Mouse (Mus musculus): ENCODE results near the gene Mink1. TPM values are rescaled to one million over a fixed set of nuclear protein-coding genes. Genes with fewer than 3 reads are reported as not detected.

Gene Mink1
- polyA plus RNA-seq, 1 experiment from 2014 or later: 16.0 TPM

GRCm38 (mm10) chr11:70578962-70579361 is 16.3 kb downstream of the Mink1 start:
- Histone ChIP-seq H3K4me3 (ENCODE audit: low read depth, low read length) (no peak overlapping the region), H3K4me1 (replicated peaks; ENCODE audit: control insufficient read depth, insufficient read depth, low read length) (peaks cover 19% of the 10 kb centered on the region), H3K9ac (ENCODE audit: low read depth, low read length) (no peak overlapping the region), H3K36me3 (ENCODE audit: control insufficient read depth, insufficient read depth, low read length) (0 out of 2 replicates have a peak, but pooled peaks cover 2% of the 10 kb centered on the region), H3K27me3 (replicated peaks; ENCODE audit: control insufficient read depth, insufficient read depth, low read length) (no peaks in the 10 kb centered on the region), H3K9me3 (ENCODE audit: control insufficient read depth, low read length) (no peaks in the 10 kb centered on the region), H3K27ac (ENCODE audit: low read depth, low read length) (no peak overlapping the region), H3K4me2 (no peak overlapping the region)
- WGBS: 88% methylated on average over 6 of the region's 6 CpGs
- ATAC-seq (replicated peaks; ENCODE audit: low FRiP score): no peak
- DNase-seq (ENCODE audit: low spot score): no peak

GRCm38 (mm10) chr11:70579710-70580357 is 17.2 kb downstream of the Mink1 start:
- H3K4me2 ChIP-seq: no peak overlapping the region
- H3K9me3 ChIP-seq (ENCODE audit: control insufficient read depth, low read length): no peaks in the 10 kb centered on the region
- no peak overlapping the region for H3K9ac ChIP-seq (ENCODE audit: low read depth, low read length)
- DNase-seq (ENCODE audit: low spot score): no peak
- ATAC-seq (replicated peaks; ENCODE audit: low FRiP score): no peak
- H3K27me3 ChIP-seq (replicated peaks; ENCODE audit: control insufficient read depth, insufficient read depth, low read length): no peaks in the 10 kb centered on the region
- H3K4me3 ChIP-seq (ENCODE audit: low read depth, low read length): no peak overlapping the region
- peaks cover 19% of the 10 kb centered on the region for H3K4me1 ChIP-seq (replicated peaks; ENCODE audit: control insufficient read depth, insufficient read depth, low read length)
- 75% methylated on average over 9 of the region's 9 CpGs for WGBS
- 0 out of 2 replicates have a peak overlapping the region, but pooled peaks have one; percentile 26 for H3K27ac ChIP-seq (ENCODE audit: low read depth, low read length)
- 0 out of 2 replicates have a peak, but pooled peaks cover 2% of the 10 kb centered on the region for H3K36me3 ChIP-seq (ENCODE audit: control insufficient read depth, insufficient read depth, low read length)

GRCm38 (mm10) chr11:70580358-70580720 is 17.7 kb downstream of the Mink1 start:
- ATAC-seq (replicated peaks; ENCODE audit: low FRiP score) (no peak), DNase-seq (ENCODE audit: low spot score) (no peak)
- Histone ChIP-seq H3K9ac (ENCODE audit: low read depth, low read length) (no peak overlapping the region), H3K4me1 (replicated peaks; ENCODE audit: control insufficient read depth, insufficient read depth, low read length) (peaks cover 19% of the 10 kb centered on the region), H3K36me3 (ENCODE audit: control insufficient read depth, insufficient read depth, low read length) (0 out of 2 replicates have a peak, but pooled peaks cover 2% of the 10 kb centered on the region), H3K4me2 (no peak overlapping the region), H3K27me3 (replicated peaks; ENCODE audit: control insufficient read depth, insufficient read depth, low read length) (no peaks in the 10 kb centered on the region), H3K4me3 (ENCODE audit: low read depth, low read length) (no peak overlapping the region), H3K27ac (ENCODE audit: low read depth, low read length) (0 out of 2 replicates have a peak overlapping the region, but pooled peaks have one; percentile 26), H3K9me3 (ENCODE audit: control insufficient read depth, low read length) (no peaks in the 10 kb centered on the region)
- WGBS: 51% methylated on average over 5 of the region's 5 CpGs

- Histone ChIP-seq H3K4me1 (replicated peaks; ENCODE audit: control insufficient read depth, insufficient read depth, low read length) (peaks cover 19% of the 10 kb centered on the region), H3K4me2 (no peak overlapping the region), H3K36me3 (ENCODE audit: control insufficient read depth, insufficient read depth, low read length) (0 out of 2 replicates have a peak, but pooled peaks cover 2% of the 10 kb centered on the region), H3K9ac (ENCODE audit: low read depth, low read length) (no peak overlapping the region), H3K4me3 (ENCODE audit: low read depth, low read length) (no peak overlapping the region), H3K27me3 (replicated peaks; ENCODE audit: control insufficient read depth, insufficient read depth, low read length) (no peaks in the 10 kb centered on the region), H3K9me3 (ENCODE audit: control insufficient read depth, low read length) (no peaks in the 10 kb centered on the region), H3K27ac (ENCODE audit: low read depth, low read length) (no peak overlapping the region)
- DNase-seq (ENCODE audit: low spot score) (no peak), ATAC-seq (replicated peaks; ENCODE audit: low FRiP score) (no peak)
- WGBS: 76% methylated on average over 3 of the region's 3 CpGs
These were observed 18.2 kb downstream of the Mink1 start for GRCm38 (mm10) chr11:70580921-70581320.

- ATAC-seq (replicated peaks; ENCODE audit: low FRiP score) (no peak), DNase-seq (ENCODE audit: low spot score) (no peak)
- Histone ChIP-seq H3K9ac (ENCODE audit: low read depth, low read length) (no peak overlapping the region), H3K4me1 (replicated peaks; ENCODE audit: control insufficient read depth, insufficient read depth, low read length) (peaks cover 19% of the 10 kb centered on the region), H3K9me3 (ENCODE audit: control insufficient read depth, low read length) (no peaks in the 10 kb centered on the region), H3K4me2 (no peak overlapping the region), H3K27me3 (replicated peaks; ENCODE audit: control insufficient read depth, insufficient read depth, low read length) (no peaks in the 10 kb centered on the region), H3K4me3 (ENCODE audit: low read depth, low read length) (no peak overlapping the region), H3K27ac (ENCODE audit: low read depth, low read length) (no peak overlapping the region), H3K36me3 (ENCODE audit: control insufficient read depth, insufficient read depth, low read length) (0 out of 2 replicates have a peak, but pooled peaks cover 2% of the 10 kb centered on the region)
- 71% methylated on average over 3 of the region's 3 CpGs for WGBS
These were observed 19.5 kb downstream of the Mink1 start for GRCm38 (mm10) chr11:70582196-70582595.

- Histone ChIP-seq H3K27ac (ENCODE audit: low read depth, low read length) (peak overlapping the region; percentile 0; the same call in 1 of the 2 replicates), H3K4me1 (replicated peaks; ENCODE audit: control insufficient read depth, insufficient read depth, low read length) (peaks cover 19% of the 10 kb centered on the region)
- 50% methylated on average over 6 of the region's 6 CpGs for WGBS
These were observed 20.5 kb downstream of the Mink1 start for GRCm38 (mm10) chr11:70583022-70583714.

GRCm38 (mm10) chr11:70583775-70584174 is 21.1 kb downstream of the Mink1 start:
- no peak for ATAC-seq (replicated peaks; ENCODE audit: low FRiP score)

More at GRCm38 (mm10) chr11:70583022-70583714, 20.5 kb downstream of the Mink1 start:
- DNase-seq (ENCODE audit: low spot score) (no peak), ATAC-seq (replicated peaks; ENCODE audit: low FRiP score) (no peak)
- Histone ChIP-seq H3K9me3 (ENCODE audit: control insufficient read depth, low read length) (no peaks in the 10 kb centered on the region), H3K9ac (ENCODE audit: low read depth, low read length) (no peak overlapping the region), H3K4me2 (no peak overlapping the region), H3K27me3 (replicated peaks; ENCODE audit: control insufficient read depth, insufficient read depth, low read length) (no peaks in the 10 kb centered on the region), H3K4me3 (ENCODE audit: low read depth, low read length) (no peak overlapping the region), H3K36me3 (ENCODE audit: control insufficient read depth, insufficient read depth, low read length) (0 out of 2 replicates have a peak, but pooled peaks cover 2% of the 10 kb centered on the region)

GRCm38 (mm10) chr11:70585457-70585856 is 22.8 kb downstream of the Mink1 start:
- no peaks in the 10 kb centered on the region for H3K36me3 ChIP-seq (ENCODE audit: control insufficient read depth, insufficient read depth, low read length)
- H3K4me1 ChIP-seq (replicated peaks; ENCODE audit: control insufficient read depth, insufficient read depth, low read length): peaks cover 5% of the 10 kb centered on the region; the same call in 1 of the 2 replicates
- no peaks in the 10 kb centered on the region for H3K27me3 ChIP-seq (replicated peaks; ENCODE audit: control insufficient read depth, insufficient read depth, low read length)
- 82% methylated on average over 7 of the region's 7 CpGs for WGBS
- ATAC-seq (replicated peaks; ENCODE audit: low FRiP score) (no peak), DNase-seq (ENCODE audit: low spot score) (no peak)
- no peak overlapping the region for H3K4me2 ChIP-seq
- no peak overlapping the region for H3K9ac ChIP-seq (ENCODE audit: low read depth, low read length)
- H3K9me3 ChIP-seq (ENCODE audit: control insufficient read depth, low read length): no peaks in the 10 kb centered on the region
- no peak overlapping the region for H3K27ac ChIP-seq (ENCODE audit: low read depth, low read length)
- no peak overlapping the region for H3K4me3 ChIP-seq (ENCODE audit: low read depth, low read length)

More at GRCm38 (mm10) chr11:70583775-70584174, 21.1 kb downstream of the Mink1 start:
- Histone ChIP-seq H3K9me3 (ENCODE audit: control insufficient read depth, low read length) (no peaks in the 10 kb centered on the region), H3K4me2 (no peak overlapping the region), H3K27me3 (replicated peaks; ENCODE audit: control insufficient read depth, insufficient read depth, low read length) (no peaks in the 10 kb centered on the region), H3K9ac (ENCODE audit: low read depth, low read length) (no peak overlapping the region), H3K4me3 (ENCODE audit: low read depth, low read length) (no peak overlapping the region), H3K36me3 (ENCODE audit: control insufficient read depth, insufficient read depth, low read length) (0 out of 2 replicates have a peak, but pooled peaks cover 2% of the 10 kb centered on the region), H3K27ac (ENCODE audit: low read depth, low read length) (no peak overlapping the region), H3K4me1 (replicated peaks; ENCODE audit: control insufficient read depth, insufficient read depth, low read length) (peaks cover 19% of the 10 kb centered on the region)
- DNase-seq (ENCODE audit: low spot score): no peak
- 92% methylated on average over 7 of the region's 7 CpGs for WGBS
